Mouse (Mus musculus) splenic B cell, adult 2 months (primary cell): ENCODE measurements at regions not wholly inside any gene's neighbourhood (a gene's known extent, or its start where the extent isn't known, plus 50 kb on each side); places are given as distances from the start of the nearest gene placed in this dataset.

Experiments used
- DNase-seq: peaks from one replicate; pipeline ENCODE4 v3.0.0-alpha.2; 2011; ENCODE audit warnings: low read depth, low spot score
- H3K27me3 ChIP-seq: 2 replicates; pipeline ENCODE4 v1.6.1; 2012; ENCODE audit warnings: mild to moderate bottlenecking, low read length, moderate library complexity, mixed read lengths; ENCODE audit not compliant: control insufficient read depth, poor library complexity, insufficient read depth, severe bottlenecking
- H3K36me3 ChIP-seq: 2 replicates; pipeline ENCODE4 v1.6.1; 2012; ENCODE audit warnings: mild to moderate bottlenecking, low read length, moderate library complexity, mixed read lengths; ENCODE audit not compliant: control insufficient read depth, poor library complexity, insufficient read depth, severe bottlenecking

DNA sequence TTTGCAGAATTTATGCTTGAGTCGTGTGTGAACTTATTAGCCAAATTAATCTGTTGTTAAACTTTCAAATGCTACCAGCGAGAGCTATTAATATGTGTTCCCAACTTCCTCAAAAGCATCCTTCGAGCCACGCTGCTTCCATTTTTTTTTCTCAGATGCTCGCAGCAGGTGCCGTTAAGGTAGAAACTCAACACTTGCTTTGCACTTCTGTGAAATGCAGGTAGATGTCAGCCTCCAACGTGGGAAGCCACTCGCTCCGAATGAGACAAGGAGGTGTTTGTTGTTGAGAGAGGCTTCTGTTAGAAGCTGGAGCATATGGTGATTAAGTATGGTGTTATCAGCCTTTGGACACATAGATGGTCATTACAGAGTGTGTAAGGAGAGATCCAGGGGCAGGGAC lies 433.1 kb upstream of the Adgrl2 start:
- DNase-seq, result no peak
- Histone ChIP-seq H3K27me3 (no peaks in the 10 kb centered on the region), H3K36me3 (no peaks in the 10 kb centered on the region)

GRCm38 (mm10) chr3:149415081-149415480 lies 424.7 kb upstream of the Adgrl2 start:
- no peak for DNase-seq
- Histone ChIP-seq H3K27me3 (no peaks in the 10 kb centered on the region), H3K36me3 (no peaks in the 10 kb centered on the region)

DNA sequence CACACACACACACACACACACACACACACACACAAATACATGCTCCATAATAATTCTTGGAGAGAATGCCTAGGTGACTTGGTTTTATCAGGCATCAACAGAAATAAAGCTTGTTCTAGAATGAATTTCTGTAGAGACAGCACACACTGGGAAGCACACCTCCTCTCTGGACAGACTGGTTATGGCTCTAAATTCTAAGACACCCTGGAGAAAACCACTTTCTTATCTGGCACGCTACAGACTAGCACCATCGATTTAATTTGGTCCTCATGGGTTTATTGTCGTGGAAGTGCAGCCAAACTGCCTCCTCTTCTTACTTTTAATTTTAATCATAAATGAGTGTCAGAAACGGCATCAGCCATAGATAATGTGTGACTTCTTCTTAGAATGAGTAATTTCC lies 422.8 kb upstream of the Adgrl2 start:
- DNase-seq, result no peak
- H3K36me3 ChIP-seq, result no peaks in the 10 kb centered on the region
- H3K27me3 ChIP-seq, result no peaks in the 10 kb centered on the region

- Histone ChIP-seq H3K27me3 (no peaks in the 10 kb centered on the region), H3K36me3 (no peaks in the 10 kb centered on the region)
- DNase-seq, result no peak
Measured at GRCm38 (mm10) chr3:149410518-149410917, 420.2 kb upstream of the Adgrl2 start.

- DNase-seq, result no peak
- H3K27me3 ChIP-seq, result no peaks in the 10 kb centered on the region
- no peaks in the 10 kb centered on the region for H3K36me3 ChIP-seq
Measured at GRCm38 (mm10) chr3:149408858-149409257, 418.5 kb upstream of the Adgrl2 start.

- DNase-seq, result no peak
- H3K36me3 ChIP-seq, result no peaks in the 10 kb centered on the region
- H3K27me3 ChIP-seq, result no peaks in the 10 kb centered on the region
Measured at GRCm38 (mm10) chr3:149405872-149406271, 415.5 kb upstream of the Adgrl2 start.

DNA sequence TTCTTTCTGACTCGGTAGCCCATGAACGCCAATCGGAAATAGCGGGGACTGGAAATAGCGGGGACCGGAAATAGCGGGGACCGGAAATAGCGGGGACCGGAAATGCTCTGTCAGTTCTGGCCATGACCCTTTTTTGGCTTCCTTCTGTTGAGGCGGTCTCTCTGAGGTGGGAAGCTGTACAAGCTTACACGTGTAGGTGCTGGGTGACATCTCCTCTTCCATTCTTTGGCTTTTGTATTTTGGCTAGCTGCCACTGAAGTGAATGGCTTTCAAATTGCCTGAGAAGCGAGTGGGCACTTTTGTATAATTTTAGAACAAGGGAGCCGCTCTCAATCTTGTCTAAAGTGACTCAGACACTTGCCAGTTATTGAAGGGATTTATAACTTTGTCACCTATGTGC lies 414.3 kb upstream of the Adgrl2 start:
- no peak for DNase-seq
- no peaks in the 10 kb centered on the region for H3K27me3 ChIP-seq

GRCm38 (mm10) chr3:149402496-149402895 lies 412.1 kb upstream of the Adgrl2 start:
- H3K27me3 ChIP-seq, result no peaks in the 10 kb centered on the region
- no peaks in the 10 kb centered on the region for H3K36me3 ChIP-seq
- DNase-seq, result no peak

More for the DNA sequence above, 414.3 kb upstream of the Adgrl2 start:
- H3K36me3 ChIP-seq, result no peaks in the 10 kb centered on the region

GRCm38 (mm10) chr3:149395082-149395481 lies 404.7 kb upstream of the Adgrl2 start:
- Histone ChIP-seq H3K36me3 (no peaks in the 10 kb centered on the region), H3K27me3 (no peaks in the 10 kb centered on the region)
- peak; percentile 29 for DNase-seq

DNA sequence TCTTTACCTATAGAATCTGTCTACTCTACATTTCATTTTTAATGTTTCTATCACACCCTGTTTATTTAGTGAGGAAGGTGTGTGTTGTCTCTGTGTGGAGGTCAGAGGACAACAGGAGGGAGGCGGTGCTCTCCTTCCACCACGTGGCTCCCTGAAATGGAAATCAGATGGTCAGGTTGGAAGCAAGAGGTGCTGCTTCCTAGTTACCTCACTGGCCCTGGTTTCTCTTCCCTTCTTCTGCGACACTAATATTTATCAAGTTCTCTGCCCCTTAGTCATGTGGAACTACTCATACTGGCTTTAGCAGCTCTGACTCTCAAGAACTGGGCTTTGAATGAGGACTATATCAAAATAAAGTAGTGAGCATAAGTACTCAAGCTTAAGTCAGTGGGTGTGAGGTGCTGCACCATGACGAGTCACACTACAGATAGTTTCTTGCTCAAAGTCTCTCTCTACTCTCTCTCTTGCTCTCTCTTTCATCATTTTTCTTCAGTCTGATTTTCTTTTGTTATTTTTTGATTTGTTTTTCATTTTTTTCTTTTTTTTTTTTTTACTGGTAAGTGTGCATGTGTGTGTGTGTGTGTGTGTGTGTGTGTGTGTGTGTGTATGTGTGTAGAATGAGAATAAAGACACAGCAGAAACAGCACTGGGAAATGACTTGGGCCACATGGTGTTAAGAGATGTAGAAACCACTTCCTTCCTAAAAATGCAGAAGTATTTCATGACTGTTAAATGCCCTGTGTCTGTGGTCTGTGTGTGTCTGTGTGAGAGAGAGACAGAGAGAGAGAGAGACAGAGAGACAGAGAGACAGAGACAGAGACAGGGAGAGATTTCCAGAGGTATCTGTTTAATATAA lies 403.2 kb upstream of the Adgrl2 start:
- peak; percentile 72 for DNase-seq

GRCm38 (mm10) chr3:149392164-149392563 lies 401.8 kb upstream of the Adgrl2 start:
- H3K27me3 ChIP-seq, result no peaks in the 10 kb centered on the region
- no peak for DNase-seq
- H3K36me3 ChIP-seq, result no peaks in the 10 kb centered on the region

More for the DNA sequence above, 403.2 kb upstream of the Adgrl2 start:
- no peaks in the 10 kb centered on the region for H3K36me3 ChIP-seq
- H3K27me3 ChIP-seq, result no peaks in the 10 kb centered on the region

DNA sequence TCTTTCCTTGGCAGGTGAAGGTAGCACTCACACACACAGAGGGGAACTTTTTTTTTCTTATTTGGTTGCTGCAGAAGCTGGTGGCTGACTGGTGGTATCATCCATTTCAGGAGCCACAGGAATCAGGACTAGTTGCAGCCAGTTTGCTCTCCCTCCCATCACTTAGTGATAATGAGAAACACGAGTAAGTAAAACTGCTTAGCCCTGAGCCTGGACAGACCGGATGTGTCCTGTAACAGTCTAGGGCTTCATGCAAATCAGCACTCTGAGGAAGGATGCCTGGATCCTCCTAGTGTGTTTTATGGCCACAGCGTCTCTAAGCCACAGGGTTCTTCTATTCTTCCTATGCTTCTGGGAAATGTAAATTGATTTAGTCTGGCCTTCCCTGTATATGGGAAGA lies 397.2 kb upstream of the Adgrl2 start:
- no peaks in the 10 kb centered on the region for H3K36me3 ChIP-seq
- DNase-seq, result peak; percentile 49

DNA sequence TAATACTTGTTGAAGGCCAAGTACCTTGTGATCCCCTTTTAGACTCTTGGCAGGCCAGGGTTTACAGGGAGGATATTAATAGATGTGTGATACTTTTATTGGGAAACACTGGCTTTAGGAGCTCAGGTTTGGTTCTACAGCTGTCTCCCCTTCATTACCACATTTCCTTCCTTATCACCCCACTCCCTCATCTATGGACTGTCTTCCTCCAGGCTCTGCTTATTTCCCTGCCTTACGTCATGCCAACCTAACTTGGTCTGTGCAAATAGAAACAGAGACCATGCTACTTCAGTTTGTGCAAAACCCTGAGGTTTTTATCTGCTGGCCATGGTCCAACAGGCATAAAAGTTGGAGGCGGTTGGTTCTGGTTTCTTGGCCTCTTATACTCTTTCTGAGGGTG lies 395.7 kb upstream of the Adgrl2 start:
- no peak for DNase-seq
- H3K27me3 ChIP-seq, result no peaks in the 10 kb centered on the region
- H3K36me3 ChIP-seq, result no peaks in the 10 kb centered on the region

More for the DNA sequence above, 397.2 kb upstream of the Adgrl2 start:
- H3K27me3 ChIP-seq, result no peaks in the 10 kb centered on the region

- no peak for DNase-seq
- Histone ChIP-seq H3K36me3 (no peaks in the 10 kb centered on the region), H3K27me3 (no peaks in the 10 kb centered on the region)
Measured at GRCm38 (mm10) chr3:149385336-149385735, 395.0 kb upstream of the Adgrl2 start.

GRCm38 (mm10) chr3:149381559-149382245 lies 391.3 kb upstream of the Adgrl2 start:
- no peak for DNase-seq
- Histone ChIP-seq H3K36me3 (no peaks in the 10 kb centered on the region), H3K27me3 (no peaks in the 10 kb centered on the region)
